Mouse (Mus musculus): Measurements from ENCODE around the gene As3mt.

DNA sequence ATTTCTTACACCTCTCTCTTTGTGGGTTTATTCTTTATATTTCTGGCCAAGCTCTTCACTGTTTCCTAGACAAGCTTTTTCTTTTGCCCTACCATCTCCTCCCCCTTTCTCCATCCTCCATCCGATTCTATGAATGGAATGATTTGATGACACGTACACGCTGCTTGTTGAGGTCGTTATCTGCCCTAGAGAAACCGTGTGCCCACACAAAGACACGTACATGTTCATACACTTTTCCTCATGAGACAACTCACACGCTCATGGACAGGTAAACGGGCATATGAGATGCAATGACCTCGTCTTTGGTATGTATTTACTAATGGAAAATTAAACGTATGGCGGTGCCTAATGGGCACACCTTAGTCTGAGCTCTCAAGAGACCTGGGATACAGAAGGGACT is 16.9 kb upstream of the As3mt start:
- TF ChIP-seq CTCF (conservative IDR thresholded peaks at IDR 0.05 in 1 of 2, IDR thresholded peaks at IDR 0.05 in 1 of 2; ENCODE audit: low read depth in 2 of 2, low read length in 2 of 2) (no peak), E2F4 (IDR thresholded peaks at IDR 0.05; ENCODE audit: insufficient replicate concordance, low read depth, low read length) (no peak), SIN3A (IDR thresholded peaks at IDR 0.05; ENCODE audit: low read length) (no peak), ZC3H11A (IDR thresholded peaks at IDR 0.05; ENCODE audit: low read depth, low read length) (no peak), MAZ (IDR thresholded peaks at IDR 0.05; ENCODE audit: low read depth, low read length) (no peak), POLR2AphosphoS2 (IDR thresholded peaks at IDR 0.05; ENCODE audit: low read depth, low read length) (no peak), MXI1 (IDR thresholded peaks at IDR 0.05; ENCODE audit: low read depth, low read length) (no peak), USF1 (IDR thresholded peaks at IDR 0.05; ENCODE audit: low read depth, low read length) (no peak), MAFK (IDR thresholded peaks at IDR 0.05; ENCODE audit: insufficient replicate concordance, low read length) (no peak), TBP (conservative IDR thresholded peaks at IDR 0.05; ENCODE audit: low read depth, low read length) (no peak), NRF1 (IDR thresholded peaks at IDR 0.05; ENCODE audit: low read depth, low read length) (no peak), MYC (IDR thresholded peaks at IDR 0.05; ENCODE audit: low read depth, low read length) (no peak), ZNF384 (IDR thresholded peaks at IDR 0.05; ENCODE audit: low read depth, low read length) (no peak), POLR2A (IDR thresholded peaks at IDR 0.05; ENCODE audit: low read depth, low read length) (no peak)
